Comparison of ENCODE assay signal across 29 mouse cellular contexts in genomic region chr1:82905886-82906285, GRCm38 (mm10). TPM values are rescaled to one million over a fixed set of nuclear protein-coding genes. Genes with fewer than 3 reads are reported as not detected.
DNase-seq lines count a peak whose midpoint lies in the region; ATAC-seq lines count a peak whose summit lies in the region.
"Had no signal": no experiment of that assay in that cellular context is flagged by ENCODE, and none has a peak within 500 bp of the region (broad histone marks: within the 10 kb centered on the region; RNA-seq: fewer than 3 reads in every experiment).

No protein-coding gene starts in this region.

- WGBS in forebrain, embryonic 14.5 days: 46% methylated on average over 3 of the region's 3 CpGs
- 75% methylated on average over 3 of the region's 3 CpGs for WGBS in forebrain, embryonic 11.5 days
- WGBS in hindbrain, embryonic 11.5 days: 68% methylated on average over 3 of the region's 3 CpGs
- WGBS in hindbrain, embryonic 10.5 days: 70% methylated on average over 3 of the region's 3 CpGs
- WGBS in neural tube, embryonic 13.5 days: 61% methylated on average over 3 of the region's 3 CpGs
- WGBS in neural tube, embryonic 15.5 days: 68% methylated on average over 3 of the region's 3 CpGs
- WGBS in liver, embryonic 12.5 days (ENCODE audit: insufficient replicate concordance): 90% methylated on average over 3 of the region's 3 CpGs

- no peaks in the 10 kb centered on the region for H3K9me3 ChIP-seq in forebrain, embryonic 14.5 days (replicated peaks; ENCODE audit: control insufficient read depth, low read length)
- H3K9me3 ChIP-seq in forebrain, embryonic 11.5 days (ENCODE audit: control insufficient read depth, low read length): no peaks in the 10 kb centered on the region
- H3K9me3 ChIP-seq in hindbrain, embryonic 11.5 days (ENCODE audit: control insufficient read depth, low read length): no peaks in the 10 kb centered on the region
- no peaks in the 10 kb centered on the region for H3K9me3 ChIP-seq in hindbrain, embryonic 10.5 days
- no peaks in the 10 kb centered on the region for H3K9me3 ChIP-seq in neural tube, embryonic 13.5 days
- H3K9me3 ChIP-seq in neural tube, embryonic 15.5 days (replicated peaks): no peaks in the 10 kb centered on the region
- H3K9me3 ChIP-seq in liver, embryonic 12.5 days (replicated peaks): no peaks in the 10 kb centered on the region
- H3K9me3 ChIP-seq: heart, embryonic 10.5 days; limb, embryonic 12.5 days; lung, embryonic 15.5 days; midbrain, embryonic 13.5 days; stomach, embryonic 15.5 days had no signal

- peak; percentile 26 for DNase-seq in forebrain, embryonic 14.5 days (ENCODE audit: low spot score)
- DNase-seq in forebrain, embryonic 11.5 days (ENCODE audit: low spot score): no peak
- peak; percentile 21 for DNase-seq in hindbrain, embryonic 11.5 days (ENCODE audit: low spot score)
- no peak for DNase-seq in hindbrain, embryonic 10.5 days (ENCODE audit: low spot score)
- DNase-seq in retina, postnatal 1 day: peak; percentile 14
- DNase-seq: adrenal gland, postnatal 14 days; cerebellum, adult 11-12 months; cerebellum, adult 9-11 months; gastrocnemius, postnatal 14 days; heart, adult 11 months; heart, postnatal 4 days; kidney, adult 11 months; kidney, postnatal 14 days; layer of hippocampus, adult 9-11 months; right cerebral cortex, postnatal 25 days had no signal

- H3K4me3 ChIP-seq in forebrain, embryonic 14.5 days (ENCODE audit: low read depth, low read length): no peak overlapping the region
- H3K4me3 ChIP-seq in forebrain, embryonic 11.5 days (ENCODE audit: low read depth, low read length): no peak overlapping the region
- H3K4me3 ChIP-seq in hindbrain, embryonic 11.5 days (ENCODE audit: low read depth, low read length): no peak overlapping the region
- H3K4me3 ChIP-seq in hindbrain, embryonic 10.5 days: no peak overlapping the region
- no peak overlapping the region for H3K4me3 ChIP-seq in neural tube, embryonic 13.5 days
- no peak overlapping the region for H3K4me3 ChIP-seq in neural tube, embryonic 15.5 days (replicated peaks)
- H3K4me3 ChIP-seq in liver, embryonic 12.5 days: no peak overlapping the region
- H3K4me3 ChIP-seq: heart, embryonic 10.5 days; left cerebral cortex, adult 2 months; limb, embryonic 12.5 days; lung, embryonic 15.5 days; midbrain, embryonic 13.5 days; stomach, embryonic 15.5 days had no signal

- ATAC-seq in forebrain, embryonic 14.5 days: 0 out of 2 replicates have a peak, but pooled peaks have one; percentile 16
- ATAC-seq in forebrain, embryonic 11.5 days (replicated peaks; ENCODE audit: low FRiP score): no peak
- ATAC-seq in hindbrain, embryonic 11.5 days (ENCODE audit: low FRiP score): peak; percentile 33; the same call in 1 of the 2 replicates
- peak; percentile 44; the same call in 1 of the 2 replicates for ATAC-seq in neural tube, embryonic 13.5 days (ENCODE audit: low read depth)
- ATAC-seq in neural tube, embryonic 15.5 days (ENCODE audit: low FRiP score): no peak
- no peak for ATAC-seq in liver, embryonic 12.5 days
- ATAC-seq: CD4-positive, CD25-positive, alpha-beta regulatory T cell, adult 4 months; midbrain, embryonic 13.5 days had no signal

- H3K27ac ChIP-seq in forebrain, embryonic 14.5 days (ENCODE audit: low read depth, low read length): no peak overlapping the region
- H3K27ac ChIP-seq in forebrain, embryonic 11.5 days (ENCODE audit: low read depth, low read length): no peak overlapping the region
- 0 out of 2 replicates have a peak overlapping the region, but pooled peaks have one; percentile 10 for H3K27ac ChIP-seq in hindbrain, embryonic 11.5 days (ENCODE audit: low read depth, low read length)
- no peak overlapping the region for H3K27ac ChIP-seq in hindbrain, embryonic 10.5 days
- H3K27ac ChIP-seq in neural tube, embryonic 13.5 days (replicated peaks): no peak overlapping the region; the same call in 1 of the 2 replicates
- H3K27ac ChIP-seq in neural tube, embryonic 15.5 days (replicated peaks): no peak overlapping the region
- no peak overlapping the region for H3K27ac ChIP-seq in liver, embryonic 12.5 days
- H3K27ac ChIP-seq: heart, embryonic 10.5 days; left cerebral cortex, adult 2 months; limb, embryonic 12.5 days; lung, embryonic 15.5 days; midbrain, embryonic 13.5 days; stomach, embryonic 15.5 days had no signal

- no peak overlapping the region for H3K4me2 ChIP-seq in forebrain, embryonic 14.5 days (ENCODE audit: low read length)
- H3K4me2 ChIP-seq in forebrain, embryonic 11.5 days (ENCODE audit: low read depth, low read length, severe bottlenecking): no peak overlapping the region
- H3K4me2 ChIP-seq in hindbrain, embryonic 11.5 days (replicated peaks; ENCODE audit: low read depth, low read length): no peak overlapping the region
- no peak overlapping the region for H3K4me2 ChIP-seq in neural tube, embryonic 13.5 days
- H3K4me2 ChIP-seq in neural tube, embryonic 15.5 days: no peak overlapping the region
- H3K4me2 ChIP-seq in liver, embryonic 12.5 days: no peak overlapping the region
- H3K4me2 ChIP-seq: limb, embryonic 12.5 days; lung, embryonic 15.5 days; midbrain, embryonic 13.5 days; stomach, embryonic 15.5 days had no signal

- no peak overlapping the region for H3K9ac ChIP-seq in forebrain, embryonic 14.5 days (ENCODE audit: low read length)
- H3K9ac ChIP-seq in forebrain, embryonic 11.5 days (ENCODE audit: low read length): no peak overlapping the region
- H3K9ac ChIP-seq in hindbrain, embryonic 11.5 days (ENCODE audit: low read depth, low read length): no peak overlapping the region
- no peak overlapping the region for H3K9ac ChIP-seq in neural tube, embryonic 13.5 days
- H3K9ac ChIP-seq in neural tube, embryonic 15.5 days (replicated peaks): no peak overlapping the region
- no peak overlapping the region for H3K9ac ChIP-seq in liver, embryonic 12.5 days
- H3K9ac ChIP-seq: limb, embryonic 12.5 days; lung, embryonic 15.5 days; midbrain, embryonic 13.5 days; stomach, embryonic 15.5 days had no signal

- H3K27me3 ChIP-seq in forebrain, embryonic 14.5 days (replicated peaks; ENCODE audit: control insufficient read depth, insufficient read depth, low read length): no peaks in the 10 kb centered on the region
- no peaks in the 10 kb centered on the region for H3K27me3 ChIP-seq in forebrain, embryonic 11.5 days (ENCODE audit: control insufficient read depth, insufficient read depth, low read length)
- H3K27me3 ChIP-seq in hindbrain, embryonic 11.5 days (ENCODE audit: control insufficient read depth, insufficient read depth, low read length): no peaks in the 10 kb centered on the region
- H3K27me3 ChIP-seq in hindbrain, embryonic 10.5 days (ENCODE audit: insufficient read depth, poor library complexity, severe bottlenecking): no peaks in the 10 kb centered on the region
- H3K27me3 ChIP-seq in neural tube, embryonic 13.5 days: no peaks in the 10 kb centered on the region
- no peaks in the 10 kb centered on the region for H3K27me3 ChIP-seq in neural tube, embryonic 15.5 days (replicated peaks)
- H3K27me3 ChIP-seq in liver, embryonic 12.5 days (replicated peaks): no peaks in the 10 kb centered on the region
- H3K27me3 ChIP-seq: limb, embryonic 12.5 days; lung, embryonic 15.5 days; midbrain, embryonic 13.5 days; stomach, embryonic 15.5 days had no signal

- H3K4me1 ChIP-seq in forebrain, embryonic 14.5 days (ENCODE audit: control insufficient read depth, insufficient read depth, low read length): no peaks in the 10 kb centered on the region
- no peaks in the 10 kb centered on the region for H3K4me1 ChIP-seq in forebrain, embryonic 11.5 days (replicated peaks; ENCODE audit: control insufficient read depth, insufficient read depth, low read length)
- H3K4me1 ChIP-seq in hindbrain, embryonic 11.5 days (replicated peaks; ENCODE audit: control insufficient read depth, insufficient read depth, low read length): no peaks in the 10 kb centered on the region
- H3K4me1 ChIP-seq in hindbrain, embryonic 10.5 days (replicated peaks): peaks cover 3% of the 10 kb centered on the region; the same call in 1 of the 2 replicates
- no peaks in the 10 kb centered on the region for H3K4me1 ChIP-seq in neural tube, embryonic 13.5 days (replicated peaks)
- no peaks in the 10 kb centered on the region for H3K4me1 ChIP-seq in neural tube, embryonic 15.5 days
- H3K4me1 ChIP-seq in liver, embryonic 12.5 days: peaks cover 8% of the 10 kb centered on the region; the same call in 1 of the 2 replicates
- H3K4me1 ChIP-seq: heart, embryonic 10.5 days; limb, embryonic 12.5 days; lung, embryonic 15.5 days; stomach, embryonic 15.5 days had no signal

- peaks cover 21% of the 10 kb centered on the region; the same call in 1 of the 2 replicates for H3K36me3 ChIP-seq in forebrain, embryonic 14.5 days (ENCODE audit: control insufficient read depth, insufficient read depth, low read length)
- H3K36me3 ChIP-seq in forebrain, embryonic 11.5 days (ENCODE audit: control insufficient read depth, insufficient read depth, low read length): no peaks in the 10 kb centered on the region
- peaks cover 5% of the 10 kb centered on the region; the same call in 1 of the 2 replicates for H3K36me3 ChIP-seq in hindbrain, embryonic 11.5 days (ENCODE audit: control insufficient read depth, insufficient read depth, low read length)
- H3K36me3 ChIP-seq in hindbrain, embryonic 10.5 days: peaks cover 29% of the 10 kb centered on the region
- H3K36me3 ChIP-seq in neural tube, embryonic 13.5 days: peaks cover 22% of the 10 kb centered on the region
- peaks cover 16% of the 10 kb centered on the region for H3K36me3 ChIP-seq in neural tube, embryonic 15.5 days
- peaks cover 51% of the 10 kb centered on the region for H3K36me3 ChIP-seq in liver, embryonic 12.5 days

RNA-seq across cellular contexts. Expression of gene A030005L19Rik, which starts 7.2 kb away (rescaled TPM):
- not detected in 2 replicates for polyA plus RNA-seq in forebrain, embryonic 14.5 days (2014; fragmentation: Nextera tagmentation; extraction: Ambion mirVana)
- 0.47 TPM in 1 of 2 replicates, not detected in the other for polyA plus RNA-seq in forebrain, embryonic 11.5 days (2014; fragmentation: Nextera tagmentation; extraction: Ambion mirVana)
- polyA plus RNA-seq in hindbrain, embryonic 11.5 days (2014; fragmentation: Nextera tagmentation; extraction: Ambion mirVana): 0.20 TPM in 1 of 2 replicates, not detected in the other
- 0.41 TPM in 1 of 2 replicates, not detected in the other for polyA plus RNA-seq in hindbrain, embryonic 10.5 days (2016; fragmentation: Nextera tagmentation; extraction: Ambion mirVana)
- 0.25 TPM in 1 of 2 replicates, not detected in the other for polyA plus RNA-seq in neural tube, embryonic 13.5 days (2015; fragmentation: Nextera tagmentation; extraction: Ambion mirVana)
- polyA plus RNA-seq in neural tube, embryonic 15.5 days (2015; fragmentation: Nextera tagmentation; extraction: Ambion mirVana): 0.26 TPM in 1 of 2 replicates, not detected in the other
- polyA plus RNA-seq in liver, embryonic 12.5 days (2016; fragmentation: Nextera tagmentation; extraction: Ambion mirVana): 0.46 TPM in 1 of 2 replicates, not detected in the other
- polyA plus RNA-seq: heart, embryonic 10.5 days; heart, embryonic 16.5 days; kidney, embryonic 14.5 days; limb, embryonic 12.5 days; stomach, embryonic 15.5 days had no signal

RNA-seq across cellular contexts. Expression of gene A030014E15Rik, which starts 18.8 kb away (rescaled TPM):
- polyA plus RNA-seq in forebrain, embryonic 14.5 days (2014; fragmentation: Nextera tagmentation; extraction: Ambion mirVana): not detected in 2 replicates
- polyA plus RNA-seq in forebrain, embryonic 11.5 days (2014; fragmentation: Nextera tagmentation; extraction: Ambion mirVana): not detected in 2 replicates
- polyA plus RNA-seq in hindbrain, embryonic 11.5 days (2014; fragmentation: Nextera tagmentation; extraction: Ambion mirVana): not detected in 2 replicates
- not detected in 2 replicates for polyA plus RNA-seq in hindbrain, embryonic 10.5 days (2016; fragmentation: Nextera tagmentation; extraction: Ambion mirVana)
- not detected in 2 replicates for polyA plus RNA-seq in neural tube, embryonic 13.5 days (2015; fragmentation: Nextera tagmentation; extraction: Ambion mirVana)
- not detected in 2 replicates for polyA plus RNA-seq in neural tube, embryonic 15.5 days (2015; fragmentation: Nextera tagmentation; extraction: Ambion mirVana)
- not detected in 2 replicates for polyA plus RNA-seq in liver, embryonic 12.5 days (2016; fragmentation: Nextera tagmentation; extraction: Ambion mirVana)
- polyA plus RNA-seq: CD4-positive, CD25-positive, alpha-beta regulatory T cell, adult 4 months; heart, embryonic 10.5 days; heart, embryonic 16.5 days; kidney, embryonic 14.5 days; limb, embryonic 12.5 days; liver, adult 2 months; liver, embryonic 16.5 days; lung, embryonic 15.5 days; midbrain, embryonic 13.5 days; stomach, embryonic 15.5 days had no signal

RNA-seq across cellular contexts. Expression of gene Gm6217, which starts 25.3 kb away (rescaled TPM):
- not detected in 2 replicates for polyA plus RNA-seq in forebrain, embryonic 14.5 days (2014; fragmentation: Nextera tagmentation; extraction: Ambion mirVana)
- not detected in 2 replicates for polyA plus RNA-seq in forebrain, embryonic 11.5 days (2014; fragmentation: Nextera tagmentation; extraction: Ambion mirVana)
- not detected in 2 replicates for polyA plus RNA-seq in hindbrain, embryonic 11.5 days (2014; fragmentation: Nextera tagmentation; extraction: Ambion mirVana)
- not detected in 2 replicates for polyA plus RNA-seq in hindbrain, embryonic 10.5 days (2016; fragmentation: Nextera tagmentation; extraction: Ambion mirVana)
- not detected in 2 replicates for polyA plus RNA-seq in neural tube, embryonic 13.5 days (2015; fragmentation: Nextera tagmentation; extraction: Ambion mirVana)
- not detected in 2 replicates for polyA plus RNA-seq in neural tube, embryonic 15.5 days (2015; fragmentation: Nextera tagmentation; extraction: Ambion mirVana)
- polyA plus RNA-seq in liver, embryonic 12.5 days (2016; fragmentation: Nextera tagmentation; extraction: Ambion mirVana): not detected in 2 replicates
- polyA plus RNA-seq: CD4-positive, CD25-positive, alpha-beta regulatory T cell, adult 4 months; heart, embryonic 10.5 days; heart, embryonic 16.5 days; kidney, embryonic 14.5 days; limb, embryonic 12.5 days; liver, adult 2 months; liver, embryonic 16.5 days; lung, embryonic 15.5 days; midbrain, embryonic 13.5 days; stomach, embryonic 15.5 days had no signal

RNA-seq across cellular contexts. Expression of gene A030003K21Rik, which starts 37.3 kb away (rescaled TPM):
- polyA plus RNA-seq in forebrain, embryonic 14.5 days (2014; fragmentation: Nextera tagmentation; extraction: Ambion mirVana): not detected in 2 replicates
- polyA plus RNA-seq in forebrain, embryonic 11.5 days (2014; fragmentation: Nextera tagmentation; extraction: Ambion mirVana): not detected in 2 replicates
- not detected in 2 replicates for polyA plus RNA-seq in hindbrain, embryonic 11.5 days (2014; fragmentation: Nextera tagmentation; extraction: Ambion mirVana)
- not detected in 2 replicates for polyA plus RNA-seq in hindbrain, embryonic 10.5 days (2016; fragmentation: Nextera tagmentation; extraction: Ambion mirVana)
- not detected in 2 replicates for polyA plus RNA-seq in neural tube, embryonic 13.5 days (2015; fragmentation: Nextera tagmentation; extraction: Ambion mirVana)
- polyA plus RNA-seq in neural tube, embryonic 15.5 days (2015; fragmentation: Nextera tagmentation; extraction: Ambion mirVana): not detected in 2 replicates
- polyA plus RNA-seq in liver, embryonic 12.5 days (2016; fragmentation: Nextera tagmentation; extraction: Ambion mirVana): not detected in 2 replicates
- polyA plus RNA-seq: CD4-positive, CD25-positive, alpha-beta regulatory T cell, adult 4 months; heart, embryonic 10.5 days; heart, embryonic 16.5 days; kidney, embryonic 14.5 days; limb, embryonic 12.5 days; liver, adult 2 months; liver, embryonic 16.5 days; lung, embryonic 15.5 days; midbrain, embryonic 13.5 days; stomach, embryonic 15.5 days had no signal

RNA-seq across cellular contexts. Expression of gene Gm7544, which starts 49.9 kb away (rescaled TPM):
- polyA plus RNA-seq in forebrain, embryonic 14.5 days (2014; fragmentation: Nextera tagmentation; extraction: Ambion mirVana): not detected in 2 replicates
- polyA plus RNA-seq in forebrain, embryonic 11.5 days (2014; fragmentation: Nextera tagmentation; extraction: Ambion mirVana): not detected in 2 replicates
- not detected in 2 replicates for polyA plus RNA-seq in hindbrain, embryonic 11.5 days (2014; fragmentation: Nextera tagmentation; extraction: Ambion mirVana)
- not detected in 2 replicates for polyA plus RNA-seq in hindbrain, embryonic 10.5 days (2016; fragmentation: Nextera tagmentation; extraction: Ambion mirVana)
- polyA plus RNA-seq in neural tube, embryonic 13.5 days (2015; fragmentation: Nextera tagmentation; extraction: Ambion mirVana): not detected in 2 replicates
- polyA plus RNA-seq in neural tube, embryonic 15.5 days (2015; fragmentation: Nextera tagmentation; extraction: Ambion mirVana): not detected in 2 replicates
- polyA plus RNA-seq in liver, embryonic 12.5 days (2016; fragmentation: Nextera tagmentation; extraction: Ambion mirVana): not detected in 2 replicates
- polyA plus RNA-seq: CD4-positive, CD25-positive, alpha-beta regulatory T cell, adult 4 months; heart, embryonic 10.5 days; heart, embryonic 16.5 days; kidney, embryonic 14.5 days; limb, embryonic 12.5 days; liver, adult 2 months; liver, embryonic 16.5 days; lung, embryonic 15.5 days; midbrain, embryonic 13.5 days; stomach, embryonic 15.5 days had no signal

Comparison
In these comparisons a context has a peak if more than half of its experiments do, and no peak if none do; other contexts are left out.
1. ATAC-seq: peak in forebrain, embryonic 14.5 days (single experiment), hindbrain, embryonic 11.5 days (single experiment) and neural tube, embryonic 13.5 days (single experiment); none in forebrain, embryonic 11.5 days (single experiment), neural tube, embryonic 15.5 days (single experiment) and liver, embryonic 12.5 days (single experiment).
2. DNase-seq: peak in forebrain, embryonic 14.5 days (single experiment), hindbrain, embryonic 11.5 days (single experiment) and retina, postnatal 1 day (single experiment); none in forebrain, embryonic 11.5 days (single experiment) and hindbrain, embryonic 10.5 days (single experiment).